Mouse (Mus musculus) forebrain, embryonic 11.5 days (tissue): ENCODE data around the gene Sf3b1. TPM values are rescaled to one million over a fixed set of nuclear protein-coding genes. Genes with fewer than 3 reads are reported as not detected.
"Not testable (repeated sequence)": the region's sequence is repeated elsewhere in the genome, so short reads cannot be mapped to it uniquely, and the experiment has no call there.

ENCODE experiments used
- ATAC-seq: fragments of 200-750 bp; cut with Nextera tagmentation; replicated peaks from 2 replicates; pipeline ENCODE4 v1.8.0; 2017; ENCODE audit warnings: moderate TSS enrichment; ENCODE audit not compliant: low FRiP score
- DNase-seq: peaks from one replicate; pipeline ENCODE4 v3.0.0-alpha.2; 2017; ENCODE audit warnings: low spot score
- H3K27ac ChIP-seq: fragments of 300-500 bp; sonication (generic); 2 replicates; pipeline ENCODE4 v1.5.1; 2014; ENCODE audit warnings: low read depth, low read length
- H3K27me3 ChIP-seq: fragments of 300-500 bp; sonication (generic); 2 replicates; pipeline ENCODE4 v1.6.1; 2014; ENCODE audit warnings: mild to moderate bottlenecking, low read length, mixed read lengths; ENCODE audit not compliant: control insufficient read depth, insufficient read depth
- H3K36me3 ChIP-seq: fragments of 300-500 bp; sonication (generic); 2 replicates; pipeline ENCODE4 v1.6.1; 2014; ENCODE audit warnings: mild to moderate bottlenecking, low read length, moderate library complexity, mixed read lengths; ENCODE audit not compliant: control insufficient read depth, insufficient read depth
- H3K4me1 ChIP-seq: fragments of 300-500 bp; sonication (generic); replicated peaks from 2 replicates; pipeline ENCODE4 v1.6.1; 2014; ENCODE audit warnings: low read length, mixed read lengths; ENCODE audit not compliant: control insufficient read depth, insufficient read depth
- H3K4me2 ChIP-seq: fragments of 300-500 bp; sonication (generic); 2 replicates; pipeline ENCODE4 v1.6.1; 2014; ENCODE audit warnings: low read depth, mild to moderate bottlenecking, low read length, moderate library complexity, mixed read lengths; ENCODE audit not compliant: severe bottlenecking
- H3K4me3 ChIP-seq: fragments of 300-500 bp; sonication (generic); 2 replicates; pipeline ENCODE4 v1.5.1; 2014; ENCODE audit warnings: low read depth, low read length
- H3K9ac ChIP-seq: fragments of 300-500 bp; sonication (generic); 2 replicates; pipeline ENCODE4 v1.6.1; 2014; ENCODE audit warnings: low read length
- H3K9me3 ChIP-seq: fragments of 300-500 bp; sonication (generic); 2 replicates; pipeline ENCODE4 v1.6.1; 2016; ENCODE audit warnings: low read length, mixed read lengths; ENCODE audit not compliant: control insufficient read depth
- WGBS: fragments of 180-500 bp; shearing (Covaris S2); extraction: QIAGEN DNeasy Blood & Tissue Kit; methylation state at CpG from one replicate; pipeline ENCODE4 v1.1.7; 2014; 5-methylcytosine and 5-hydroxymethylcytosine counted together
- polyA plus RNA-seq: library from polyadenylated mRNA; unstranded; fragments of >200 nt; fragmentation: Nextera tagmentation; extraction: Ambion mirVana; gene quantifications from 2 replicates; pipeline ENCODE4 v1.2.1, GENCODE M21; 2014

The Sf3b1 gene
- 327 and 360 TPM in 2 replicates for polyA plus RNA-seq

DNA sequence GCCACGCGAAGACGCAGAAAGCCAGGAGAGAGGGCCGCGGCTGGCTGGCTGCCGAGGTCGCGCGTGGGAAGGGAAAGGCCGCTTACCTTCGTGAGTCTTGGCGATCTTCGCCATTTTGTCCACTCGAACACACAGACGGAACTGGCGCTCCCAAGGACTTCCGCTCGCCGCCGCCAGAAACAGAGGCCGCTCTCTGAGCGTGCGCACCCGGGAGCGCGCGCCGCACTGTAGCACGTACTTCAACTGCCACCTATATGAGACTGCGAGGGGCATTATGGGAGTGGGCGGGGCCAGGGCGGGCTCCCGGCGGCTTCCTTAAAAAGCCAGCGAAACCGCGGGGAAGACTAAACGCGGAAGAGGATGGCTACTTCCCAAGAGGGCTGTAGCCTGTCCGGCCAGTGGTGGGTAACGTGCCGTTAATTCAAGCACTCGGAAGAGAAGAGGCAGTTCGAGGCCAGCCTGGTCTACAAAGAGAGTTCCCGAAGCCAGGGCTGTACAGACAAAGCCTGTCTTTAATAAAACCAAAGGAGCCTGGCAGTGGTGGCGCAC, at the start of gene Sf3b1:
Sf3b1 (minus strand) TSS at position 229 of the 549 bp plus-strand sequence.
- H3K4me2 ChIP-seq, result peak within 1 kb of the TSS; percentile 60
- DNase-seq (peak; percentile 98), ATAC-seq (peak; percentile 99)
- no peaks in the 10 kb centered on the region for H3K4me1 ChIP-seq
- no peaks in the 10 kb centered on the region for H3K27me3 ChIP-seq
- no peaks in the 10 kb centered on the region for H3K9me3 ChIP-seq
- peak within 1 kb of the TSS; percentile 92 for H3K4me3 ChIP-seq
- H3K27ac ChIP-seq, result peak within 1 kb of the TSS; percentile 69
- WGBS, result 2% methylated on average over 45 of the region's 46 CpGs
- H3K9ac ChIP-seq, result peak within 1 kb of the TSS; percentile 98
- H3K36me3 ChIP-seq, result no peaks in the 10 kb centered on the region

DNA sequence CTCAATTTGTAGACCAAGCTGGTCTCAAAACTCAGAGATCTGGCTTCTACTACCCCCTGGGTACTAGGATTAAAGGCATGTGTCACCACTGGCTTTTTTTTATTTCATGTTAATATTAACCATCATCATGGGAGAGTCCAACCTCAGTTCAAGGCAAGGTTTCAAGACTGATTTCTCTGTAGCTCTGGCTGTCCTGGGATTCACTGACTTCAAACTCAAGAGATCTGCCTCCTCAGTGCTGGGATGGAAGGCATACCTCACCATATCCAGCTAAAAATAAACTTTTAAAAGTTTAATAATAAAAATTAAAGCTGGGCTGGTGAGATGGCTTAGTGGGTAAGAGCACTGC, 49.1 kb upstream of the Sf3b1 start:
- DNase-seq, result no peak
- Histone ChIP-seq H3K4me2 (no peak overlapping the region), H3K4me1 (no peaks in the 10 kb centered on the region), H3K9me3 (no peaks in the 10 kb centered on the region), H3K9ac (no peak overlapping the region), H3K4me3 (no peak overlapping the region), H3K27ac (no peak overlapping the region), H3K27me3 (no peaks in the 10 kb centered on the region), H3K36me3 (peaks cover 11% of the 10 kb centered on the region; the same call in 1 of the 2 replicates)
- ATAC-seq, result peak; percentile 46; the same call in 1 of the 2 replicates

DNA sequence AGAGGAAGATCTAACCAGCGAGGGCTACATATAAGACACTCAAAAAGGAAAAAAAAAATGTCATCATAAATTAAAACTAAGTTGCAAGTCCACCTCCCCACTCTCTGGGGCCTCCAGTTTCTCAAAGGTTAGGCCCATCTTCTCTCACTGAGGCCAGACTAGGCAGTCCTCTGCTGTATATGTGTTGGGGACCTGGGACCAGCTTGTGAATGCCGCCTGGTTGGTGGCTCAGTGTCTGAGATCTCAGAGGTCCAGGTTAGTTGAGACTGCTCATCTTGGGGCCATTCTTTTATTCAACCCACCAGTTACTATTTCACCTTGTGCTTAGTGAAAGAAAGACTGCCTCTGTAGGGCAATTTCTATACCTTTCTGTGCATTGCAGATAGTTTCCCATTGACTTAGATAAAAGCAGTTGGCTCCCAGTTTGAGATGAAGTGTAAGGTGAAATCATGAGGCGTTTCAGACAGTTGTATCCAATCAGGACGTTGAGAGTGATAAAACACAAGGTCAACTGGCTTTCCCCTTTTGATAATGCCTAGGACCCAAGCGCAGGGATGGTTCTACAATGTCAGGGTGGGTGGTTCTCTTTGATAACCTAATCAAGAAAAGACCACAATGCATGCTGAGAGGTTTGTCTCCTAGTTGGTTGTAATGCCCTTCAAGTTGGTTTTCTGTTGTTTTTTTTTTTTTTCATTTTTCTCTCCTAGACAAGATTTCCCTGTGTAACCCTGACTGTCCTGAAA, 48.5 kb upstream of the Sf3b1 start:
- no peak for DNase-seq

DNA sequence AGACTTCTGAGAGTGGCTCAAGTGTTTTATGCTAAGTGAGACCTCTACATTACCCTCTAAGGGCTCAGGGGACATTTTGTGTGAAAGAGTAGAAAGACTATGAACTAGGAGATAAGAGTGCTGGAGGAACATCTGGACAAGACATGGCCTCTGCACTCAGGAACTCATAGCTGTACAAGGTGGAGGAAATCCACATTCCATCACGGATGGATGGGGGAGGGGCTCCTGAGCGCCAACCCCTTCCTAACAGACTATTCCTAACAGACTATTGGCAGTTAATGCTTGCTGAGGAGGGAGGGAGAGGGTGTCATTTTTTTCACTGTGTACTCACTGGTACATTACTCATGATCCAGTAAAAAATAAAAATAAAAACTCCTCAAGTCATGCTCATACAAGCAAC, 47.5 kb upstream of the Sf3b1 start:
- no peak overlapping the region for H3K4me3 ChIP-seq
- no peaks in the 10 kb centered on the region for H3K4me1 ChIP-seq
- H3K4me2 ChIP-seq, result no peak overlapping the region
- no peaks in the 10 kb centered on the region for H3K9me3 ChIP-seq
- H3K36me3 ChIP-seq, result peaks cover 6% of the 10 kb centered on the region; the same call in 1 of the 2 replicates
- no peak for DNase-seq
- no peaks in the 10 kb centered on the region for H3K27me3 ChIP-seq
- H3K9ac ChIP-seq, result no peak overlapping the region
- H3K27ac ChIP-seq, result no peak overlapping the region
- WGBS, result 74% methylated on average over 2 of the region's 2 CpGs
- ATAC-seq, result no peak

More for the DNA sequence above, 48.5 kb upstream of the Sf3b1 start:
- Histone ChIP-seq H3K9me3 (no peaks in the 10 kb centered on the region), H3K4me3 (no peak overlapping the region), H3K27me3 (no peaks in the 10 kb centered on the region), H3K4me1 (no peaks in the 10 kb centered on the region), H3K36me3 (peaks cover 8% of the 10 kb centered on the region; the same call in 1 of the 2 replicates), H3K9ac (no peak overlapping the region), H3K27ac (no peak overlapping the region), H3K4me2 (no peak overlapping the region)
- ATAC-seq, result no peak
- WGBS, result 65% methylated on average over 5 of the region's 5 CpGs

DNA sequence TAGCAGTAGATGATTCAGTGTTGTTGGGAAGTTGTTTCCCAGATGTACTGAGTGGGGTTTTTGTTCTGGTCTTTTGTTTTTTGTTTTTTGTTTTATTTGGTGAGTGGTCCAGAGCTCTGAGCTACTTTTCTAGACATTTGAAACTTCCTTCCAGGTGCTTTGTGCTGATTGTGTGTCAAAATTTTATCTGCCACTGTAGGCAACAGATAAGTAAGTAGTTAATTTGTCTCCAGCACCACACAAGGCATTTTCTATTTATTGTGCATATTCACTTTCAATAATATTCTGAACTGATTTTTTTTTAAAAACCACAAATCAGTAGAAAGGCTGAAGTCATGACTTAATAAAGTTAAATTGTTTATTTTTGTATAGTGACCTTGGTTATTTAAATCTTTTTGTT, 45.0 kb upstream of the Sf3b1 start:
- not testable (repeated sequence) for H3K27ac ChIP-seq, H3K9ac ChIP-seq, H3K4me2 ChIP-seq, H3K36me3 ChIP-seq, DNase-seq, H3K27me3 ChIP-seq, H3K9me3 ChIP-seq, ATAC-seq, H3K4me1 ChIP-seq, H3K4me3 ChIP-seq

DNA sequence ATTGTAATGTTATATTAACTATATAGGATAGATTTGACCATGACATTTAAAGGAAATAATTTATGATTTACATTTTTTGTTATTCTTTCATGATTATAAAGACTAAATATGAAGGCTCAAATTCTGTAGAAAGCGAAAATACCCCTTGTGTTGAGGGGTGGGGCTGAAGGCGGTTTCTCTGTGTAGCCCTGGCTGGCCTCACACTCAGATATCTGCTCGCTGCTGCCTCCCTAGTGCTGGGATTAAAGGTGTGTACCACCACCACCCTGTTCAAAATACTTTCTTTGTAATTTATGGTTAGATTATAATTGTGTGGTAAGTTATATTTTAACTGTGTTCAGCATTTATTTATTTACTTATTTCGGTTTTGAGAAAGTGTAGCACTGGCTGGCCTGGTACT, 34.5 kb upstream of the Sf3b1 start:
- no peak overlapping the region for H3K27ac ChIP-seq
- ATAC-seq, result no peak
- H3K4me1 ChIP-seq, result no peaks in the 10 kb centered on the region
- no peaks in the 10 kb centered on the region for H3K27me3 ChIP-seq
- H3K4me3 ChIP-seq, result no peak overlapping the region
- no peak overlapping the region for H3K9ac ChIP-seq
- WGBS, result 90% methylated on average over 4 of the region's 4 CpGs
- DNase-seq, result no peak
- no peaks in the 10 kb centered on the region for H3K9me3 ChIP-seq
- H3K36me3 ChIP-seq, result no peaks in the 10 kb centered on the region; the same call in 1 of the 2 replicates
- no peak overlapping the region for H3K4me2 ChIP-seq

DNA sequence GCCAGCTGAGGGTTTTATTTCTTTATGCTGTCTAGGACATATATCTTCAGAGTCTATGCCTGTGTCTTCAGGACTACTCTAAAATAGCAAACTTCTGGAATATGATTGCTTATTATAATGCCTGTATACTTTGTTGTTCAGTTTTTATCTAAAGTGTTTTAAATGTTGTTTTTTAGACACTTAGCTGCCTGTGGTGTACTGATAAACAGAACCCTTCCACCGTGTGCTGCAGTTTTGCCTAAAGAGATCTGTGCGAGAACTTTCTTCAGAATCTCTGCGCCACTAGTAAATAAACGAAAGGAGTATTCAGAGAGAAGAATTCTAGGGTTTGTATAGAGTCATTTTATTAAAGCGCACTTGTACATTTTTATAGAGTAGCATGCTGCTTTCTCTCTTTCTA, 33.8 kb upstream of the Sf3b1 start:
- Histone ChIP-seq H3K9me3 (no peaks in the 10 kb centered on the region), H3K27me3 (no peaks in the 10 kb centered on the region), H3K4me3 (no peak overlapping the region), H3K36me3 (no peaks in the 10 kb centered on the region; the same call in 1 of the 2 replicates), H3K4me2 (no peak overlapping the region), H3K4me1 (no peaks in the 10 kb centered on the region), H3K9ac (no peak overlapping the region), H3K27ac (no peak overlapping the region)
- no peak for ATAC-seq
- 92% methylated on average over 5 of the region's 5 CpGs for WGBS
- no peak for DNase-seq

DNA sequence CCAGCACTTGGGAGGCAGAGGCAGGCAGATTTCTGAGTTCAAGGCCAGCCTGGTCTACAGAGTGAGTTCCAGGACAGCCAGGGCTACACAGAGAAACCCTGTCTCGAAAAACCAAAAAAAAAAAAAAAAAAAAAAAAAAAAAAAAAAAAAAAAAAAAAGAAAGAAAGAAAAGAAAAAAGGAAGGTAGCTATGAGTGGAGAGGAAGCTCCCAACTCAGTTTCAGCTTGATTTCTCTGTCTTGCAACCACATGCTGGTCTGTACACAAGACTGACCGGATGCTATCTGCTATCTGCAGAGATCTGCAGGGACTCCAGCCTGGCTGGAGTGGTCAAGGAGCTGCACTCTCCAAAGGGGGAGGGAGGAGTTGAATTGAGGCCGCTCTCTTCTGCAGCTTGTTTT, 31.1 kb upstream of the Sf3b1 start:
- not testable (repeated sequence) for H3K27me3 ChIP-seq, H3K4me3 ChIP-seq, H3K4me2 ChIP-seq, H3K4me1 ChIP-seq, H3K9me3 ChIP-seq, H3K36me3 ChIP-seq, H3K27ac ChIP-seq, DNase-seq, H3K9ac ChIP-seq, ATAC-seq
- 83% methylated on average over 2 of the region's 3 CpGs for WGBS
